Mouse (Mus musculus) layer of hippocampus, postnatal 10 days (tissue): Measurements from ENCODE around the gene Dnajc10. TPM values are rescaled to one million over a fixed set of nuclear protein-coding genes. Genes with fewer than 3 reads are reported as not detected.

Experiments used
- DNase-seq, 2 experiments: peaks; one replicate each; pipeline ENCODE4 v3.0.0; 2021; ENCODE audit warnings: low spot score in 2 of 2
- long read RNA-seq: library from polyadenylated mRNA; stranded (forward); transcript quantifications from one replicate; pipeline ENCODE4 v2.0.0, GENCODE M21; 2023
- total RNA-seq, 2 experiments: library from RNA; stranded (reverse); gene quantifications; 2 replicates each; pipeline ENCODE4 v1.2.3; 2021

The Dnajc10 gene
- total RNA-seq = 10 to 100 TPM; 63.9 to 76.0 TPM
- long read RNA-seq, full-length matches to known transcripts = 33 of 43 reads
- long read RNA-seq, partial matches to known transcripts = 6 of 43 reads
- long read RNA-seq, other reads (novel, unspliced or antisense) = 4 of 43 reads

- DNase-seq = peak; percentile 85 to 93
Observed at GRCm38 (mm10) chr2:80315242-80316161, at the start of gene Dnajc10. Dnajc10 (plus strand) TSS chr2:80315466.

- peak; percentile 75 to 80 for DNase-seq
Observed at GRCm38 (mm10) chr2:80266894-80267293, 48.4 kb upstream of the Dnajc10 start.

- no peak for DNase-seq
Observed at GRCm38 (mm10) chr2:80268053-80268452, 47.2 kb upstream of the Dnajc10 start.

DNA sequence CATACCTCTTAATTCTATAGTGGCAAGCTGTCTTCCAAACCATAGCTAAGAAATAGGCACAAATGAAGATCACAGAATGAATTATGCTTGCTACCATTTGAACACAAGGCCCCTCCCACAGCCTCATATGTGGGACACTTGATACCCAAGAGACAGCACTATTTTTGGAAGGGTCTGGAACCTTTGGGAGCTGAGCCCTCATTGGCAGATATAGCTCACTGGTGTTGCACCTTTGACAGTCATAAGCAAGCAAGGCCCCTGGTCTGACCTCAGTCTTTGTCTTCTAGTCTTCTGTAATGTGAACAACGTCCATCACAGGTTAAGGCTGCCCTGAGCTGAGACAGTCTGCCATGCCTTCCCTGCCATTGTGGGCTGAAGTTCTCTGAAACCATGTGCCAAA, 43.8 kb upstream of the Dnajc10 start:
- no peak for DNase-seq

DNA sequence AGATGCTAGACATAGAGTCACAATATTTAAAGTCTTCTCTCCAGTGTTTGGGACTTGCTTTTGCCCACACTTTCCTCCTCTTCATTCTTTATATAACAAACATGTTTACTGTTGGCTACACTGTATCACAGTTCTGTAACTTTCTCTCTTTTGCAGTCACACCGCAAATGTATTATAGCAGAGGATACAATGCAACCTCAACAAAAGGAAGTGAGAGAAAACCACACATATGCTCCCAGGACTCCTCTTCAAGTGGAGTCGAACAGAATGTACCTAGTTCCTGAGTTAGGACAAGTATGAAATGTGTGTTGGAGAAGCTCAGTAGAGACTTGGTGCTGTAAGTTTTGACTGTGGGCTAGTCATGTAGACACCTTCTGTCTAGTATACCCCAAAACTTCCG, 42.2 kb upstream of the Dnajc10 start:
- no peak for DNase-seq

DNA sequence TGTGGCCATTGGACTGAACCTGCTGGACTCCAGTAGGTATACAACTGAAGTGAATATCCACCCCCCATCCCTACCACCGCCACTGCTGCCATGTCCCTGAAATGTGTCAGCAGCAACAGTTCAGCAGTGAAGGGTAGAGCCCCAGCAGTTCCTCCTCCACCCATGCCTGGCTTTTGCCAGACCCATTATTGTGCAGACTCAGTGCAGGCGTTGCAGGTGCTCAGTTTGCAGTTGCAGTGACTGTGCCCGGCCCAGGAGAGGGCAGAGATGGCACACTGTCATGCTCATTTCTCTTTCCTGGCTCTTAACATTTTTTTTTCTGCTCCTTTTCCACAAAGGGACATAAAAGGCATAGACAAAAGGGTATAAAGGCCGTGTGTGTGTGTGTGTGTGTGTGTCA, 41.5 kb upstream of the Dnajc10 start:
- no peak for DNase-seq

DNA sequence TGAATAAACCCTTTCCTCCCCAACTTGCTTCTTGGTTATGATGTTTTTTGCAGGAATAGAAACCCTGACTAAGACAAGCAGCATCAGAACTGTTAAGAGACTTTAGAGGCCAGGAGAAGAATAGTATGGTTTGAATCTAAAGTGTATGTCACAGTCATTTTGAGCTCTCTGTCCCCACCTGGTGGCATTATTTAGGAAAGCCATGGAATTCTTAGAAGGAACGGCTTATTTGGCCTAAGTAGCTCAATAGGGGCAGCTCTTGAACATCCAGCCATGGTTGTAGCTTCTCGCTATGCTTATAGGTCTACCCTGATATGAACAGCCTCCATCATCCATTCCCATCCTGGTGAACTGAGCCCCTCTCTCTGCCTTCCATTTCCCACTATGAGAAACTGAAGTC, 40.1 kb upstream of the Dnajc10 start:
- peak; percentile 11 to 26 for DNase-seq

- no peak for DNase-seq
Observed at GRCm38 (mm10) chr2:80282214-80282613, 33.1 kb upstream of the Dnajc10 start.

- no peak for DNase-seq
Observed at GRCm38 (mm10) chr2:80286397-80286796, 28.9 kb upstream of the Dnajc10 start.

DNA sequence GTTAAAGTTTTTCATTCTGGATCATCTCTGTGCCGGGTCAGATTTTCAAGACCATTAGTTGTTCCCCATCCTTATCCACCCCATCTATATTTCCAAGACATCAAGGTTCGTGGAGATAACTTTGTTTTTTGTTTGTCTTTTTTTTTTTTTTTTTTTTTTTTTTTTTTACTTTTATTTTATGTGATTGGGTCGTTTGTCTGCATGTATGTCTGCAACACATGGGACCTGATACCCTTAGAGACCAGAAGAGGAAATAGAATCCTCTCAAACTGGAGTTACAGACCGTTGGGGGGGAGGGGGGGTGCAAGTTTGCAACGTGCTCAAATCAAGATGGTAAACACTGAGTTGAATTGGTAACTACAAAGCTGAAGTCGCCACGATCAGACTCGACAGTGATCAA, 23.1 kb upstream of the Dnajc10 start, which contains the start of gene Prdx6b:
Prdx6b (plus strand) TSS at position 301 of the 400 bp plus-strand sequence.
- DNase-seq = no peak

GRCm38 (mm10) chr2:80298334-80298733, 16.9 kb upstream of the Dnajc10 start:
- DNase-seq = no peak

DNA sequence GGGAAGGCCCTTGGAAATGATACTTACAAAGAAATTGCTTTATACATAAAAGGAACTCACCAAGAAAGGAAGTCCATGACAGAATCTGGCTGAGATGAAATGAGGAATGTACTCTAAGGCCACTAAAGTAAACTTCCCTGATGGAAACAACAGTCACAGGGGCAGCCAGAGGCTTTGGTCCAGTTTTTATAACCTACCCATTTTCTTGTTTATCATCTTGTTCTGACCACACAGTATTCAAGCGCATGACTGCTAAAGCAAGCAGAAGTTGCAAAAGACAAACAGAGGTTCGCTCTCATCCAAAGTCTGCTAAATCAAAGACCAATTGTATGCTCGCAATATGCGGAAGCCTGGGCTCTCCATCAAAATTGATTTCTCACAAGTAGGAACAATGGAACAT, 14.5 kb upstream of the Dnajc10 start:
- DNase-seq = no peak

DNA sequence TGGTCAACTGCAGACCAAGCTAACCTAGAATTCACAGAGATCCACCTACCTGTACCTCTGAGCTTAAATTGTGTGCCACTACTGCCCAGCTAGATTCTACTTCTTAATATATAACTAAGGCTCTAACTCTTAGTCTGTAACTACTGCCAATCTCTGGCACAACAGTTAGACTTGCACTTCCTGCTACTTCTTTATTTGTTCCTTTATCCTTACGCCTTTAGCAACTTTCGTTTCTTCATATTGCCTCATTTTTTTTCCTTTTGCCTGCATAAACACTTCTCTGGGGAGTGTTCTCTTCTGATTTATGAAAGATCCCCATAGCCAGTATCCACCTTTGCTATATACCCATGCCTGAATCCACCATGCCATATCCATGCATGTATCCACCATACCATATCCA, 11.3 kb upstream of the Dnajc10 start:
- DNase-seq = no peak

GRCm38 (mm10) chr2:80307701-80308100, 7.6 kb upstream of the Dnajc10 start:
- no peak for DNase-seq

GRCm38 (mm10) chr2:80309775-80310174, 5.5 kb upstream of the Dnajc10 start:
- no peak for DNase-seq

DNA sequence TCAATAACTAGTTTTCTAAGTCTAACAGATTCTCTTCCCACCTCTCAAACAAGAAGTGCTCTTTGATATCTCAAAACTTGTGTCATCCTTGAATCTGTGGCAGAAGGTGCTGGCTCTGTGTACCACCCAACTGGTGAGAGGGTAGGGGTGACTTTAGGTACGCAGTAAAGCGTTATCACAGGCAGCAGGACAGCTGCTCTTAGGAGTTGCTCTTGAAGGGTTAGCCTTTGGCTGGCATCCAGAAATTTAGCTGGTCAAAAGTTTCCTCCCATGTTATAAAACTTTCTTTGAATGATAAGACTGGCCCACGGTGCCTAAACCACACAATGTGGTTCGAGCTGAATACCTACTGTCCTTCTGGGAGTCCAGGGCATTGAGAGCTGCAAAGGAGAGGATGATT, 4.5 kb upstream of the Dnajc10 start:
- DNase-seq = no peak

- DNase-seq = no peak
Observed at GRCm38 (mm10) chr2:80311350-80311749, 3.9 kb upstream of the Dnajc10 start.

GRCm38 (mm10) chr2:80314201-80314600, 1.1 kb upstream of the Dnajc10 start:
- no peak for DNase-seq

- no peak for DNase-seq
Observed at GRCm38 (mm10) chr2:80314854-80315241, 418 bp upstream of the Dnajc10 start.

- DNase-seq = no peak
Observed at GRCm38 (mm10) chr2:80322878-80323277, 7.6 kb downstream of the Dnajc10 start.

DNA sequence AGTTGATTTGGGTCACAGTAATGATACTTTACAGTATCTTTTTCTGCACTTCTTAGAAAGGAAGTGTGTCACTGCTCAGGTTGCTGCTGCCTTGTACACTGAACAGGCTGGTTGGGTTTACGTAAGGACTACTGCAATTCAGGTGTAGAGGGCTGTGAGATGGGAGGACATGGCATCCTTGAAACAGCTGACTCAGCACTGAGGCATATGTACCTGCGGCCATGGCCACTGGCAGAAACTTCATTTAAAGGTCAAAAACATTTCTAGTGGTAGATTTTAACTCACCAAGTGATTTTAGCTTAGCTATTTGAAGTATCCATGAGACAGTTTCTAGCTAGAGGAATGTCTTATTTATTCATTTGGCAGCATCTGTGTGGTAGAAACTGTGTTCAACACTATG, 10.5 kb downstream of the Dnajc10 start:
- no peak for DNase-seq

- DNase-seq = no peak
Observed at GRCm38 (mm10) chr2:80327272-80327671, 12.0 kb downstream of the Dnajc10 start.
